In the genomic region with DNA sequence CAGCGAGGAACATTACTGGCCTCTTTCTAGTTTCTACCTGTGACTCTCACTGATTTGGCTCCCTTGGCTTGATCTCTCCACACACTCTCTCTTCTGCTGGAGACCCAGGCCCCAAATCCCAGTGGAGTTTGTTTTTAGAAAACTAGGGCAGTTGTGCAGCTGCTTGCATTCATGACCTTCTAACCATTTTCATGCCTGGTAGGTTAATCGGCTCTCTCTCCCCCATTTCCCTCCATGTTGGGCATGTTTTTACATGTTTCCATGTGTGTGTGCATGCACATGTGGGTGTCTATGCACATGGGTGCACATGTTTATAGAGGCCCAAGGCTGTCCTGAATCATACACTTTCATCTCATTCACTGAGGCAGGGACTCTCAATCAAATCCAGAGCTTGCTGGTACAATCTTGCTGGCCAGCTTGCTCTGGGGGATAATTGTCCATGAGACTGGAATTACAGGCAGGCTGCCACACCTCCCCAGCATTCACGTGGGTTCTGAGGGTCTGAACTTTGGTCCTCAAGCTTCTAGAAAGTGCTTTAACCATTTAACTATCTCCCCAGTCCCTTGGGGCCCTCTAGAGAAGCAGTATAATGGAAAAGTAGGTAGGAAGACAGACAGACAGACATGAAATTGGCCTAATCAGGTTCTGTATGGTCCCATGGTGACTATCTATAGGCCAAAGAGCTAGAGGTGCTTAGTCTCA, we compare ENCODE assay signal across 16 mouse cellular contexts.
"Had no signal": no experiment of that assay in that cellular context is flagged by ENCODE, and none has a peak within 500 bp of the region (broad histone marks: within the 10 kb centered on the region; RNA-seq: fewer than 3 reads in every experiment).

No protein-coding gene starts in this region.

- H3K4me3 ChIP-seq: limb, embryonic 12.5 days; limb, embryonic 15.5 days; midbrain, embryonic 12.5 days; midbrain, embryonic 15.5 days; neural tube, embryonic 13.5 days; stomach, embryonic 15.5 days had no signal

- H3K4me1 ChIP-seq: stomach, embryonic 15.5 days had no signal

- H3K36me3 ChIP-seq: limb, embryonic 12.5 days; limb, embryonic 15.5 days; midbrain, embryonic 15.5 days; neural tube, embryonic 13.5 days; stomach, embryonic 15.5 days had no signal

- H3K9ac ChIP-seq: limb, embryonic 12.5 days; limb, embryonic 15.5 days; liver, embryonic 14.5 days; liver, postnatal 0 days; lung, embryonic 14.5 days; midbrain, embryonic 12.5 days; midbrain, embryonic 15.5 days; neural tube, embryonic 13.5 days; stomach, embryonic 15.5 days had no signal

- DNase-seq: left cerebral cortex, postnatal 4 days; liver, postnatal 0 days; lung, embryonic 14.5 days; retina, postnatal 1 day; right cerebral cortex, postnatal 25 days; spleen, adult 18-20 months had no signal

- H3K27ac ChIP-seq: limb, embryonic 12.5 days; limb, embryonic 15.5 days; liver, embryonic 14.5 days; macrophage; midbrain, embryonic 12.5 days; midbrain, embryonic 15.5 days; neural tube, embryonic 13.5 days; stomach, embryonic 15.5 days had no signal

- H3K9me3 ChIP-seq: limb, embryonic 12.5 days; limb, embryonic 15.5 days; midbrain, embryonic 12.5 days; midbrain, embryonic 15.5 days; neural tube, embryonic 13.5 days; stomach, embryonic 15.5 days had no signal

- H3K27me3 ChIP-seq: limb, embryonic 12.5 days; limb, embryonic 15.5 days; midbrain, embryonic 12.5 days; midbrain, embryonic 15.5 days; neural tube, embryonic 13.5 days; stomach, embryonic 15.5 days had no signal

- ATAC-seq: liver, postnatal 0 days; lung, postnatal 0 days; midbrain, embryonic 15.5 days had no signal

- H3K4me2 ChIP-seq: limb, embryonic 12.5 days; limb, embryonic 15.5 days; liver, embryonic 11.5 days; lung, embryonic 14.5 days; midbrain, embryonic 12.5 days; midbrain, embryonic 15.5 days; neural tube, embryonic 13.5 days; stomach, embryonic 15.5 days had no signal
